Mouse (Mus musculus) B cell, adult 2 months (primary cell): ENCODE measurements around the gene Sap30l.
"Not testable (repeated sequence)": the region's sequence is repeated elsewhere in the genome, so short reads cannot be mapped to it uniquely, and the experiment has no call there.

Source experiments
- DNase-seq, 2 experiments: peaks; one replicate each; pipeline ENCODE4 v3.0.0; 2022

The Sap30l gene

DNA sequence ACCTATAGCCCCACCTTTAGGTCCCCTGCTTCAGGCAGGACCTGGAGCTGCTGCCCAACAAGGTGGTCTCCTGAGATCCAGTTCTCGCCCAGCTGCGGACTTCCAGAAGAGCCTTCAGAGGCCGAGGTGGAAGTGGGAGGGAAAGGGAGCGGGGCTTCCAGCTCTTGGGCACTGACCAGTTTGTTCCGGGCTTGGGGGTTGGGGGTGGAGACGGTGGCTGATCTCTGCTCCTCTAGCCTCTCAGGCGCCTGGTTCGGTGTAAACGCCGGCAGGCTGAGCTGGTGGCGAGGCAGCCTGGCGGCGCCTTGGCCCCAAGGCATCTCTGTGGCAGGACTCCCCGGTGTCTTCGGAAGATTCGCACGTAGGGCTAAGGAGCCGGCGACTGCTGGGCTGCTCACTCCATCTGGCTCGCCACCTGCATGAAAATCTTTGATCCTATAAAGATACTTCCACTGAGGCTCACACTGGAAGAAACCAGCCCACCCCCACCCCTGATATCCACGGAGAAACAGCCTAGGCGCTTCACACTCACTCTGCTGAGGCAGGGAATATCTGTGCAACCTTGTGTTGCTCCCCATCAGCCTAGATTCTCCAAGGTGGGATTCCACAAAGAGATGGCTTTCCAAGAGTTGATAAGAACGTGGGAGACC, 31.2 kb downstream of the Sap30l start, which contains the start of gene Hand1:
Gene Hand1, minus strand, starts transcription at position 267 of the 650 bp plus-strand sequence.
- no peak for DNase-seq

GRCm38 (mm10) chr11:57833296-57833977, 32.0 kb downstream of the Sap30l start:
- no peak for DNase-seq

GRCm38 (mm10) chr11:57834031-57834430, 32.6 kb downstream of the Sap30l start:
- no peak for DNase-seq

GRCm38 (mm10) chr11:57835331-57835730, 33.9 kb downstream of the Sap30l start:
- no peak for DNase-seq

- no peak for DNase-seq
Measured at GRCm38 (mm10) chr11:57835931-57836330, 34.5 kb downstream of the Sap30l start.

GRCm38 (mm10) chr11:57836401-57836800, 35.0 kb downstream of the Sap30l start:
- DNase-seq, result no peak

- DNase-seq, result no peak
Measured at GRCm38 (mm10) chr11:57836872-57837680, 35.6 kb downstream of the Sap30l start.

- DNase-seq, result no peak
Measured at GRCm38 (mm10) chr11:57837861-57838680, 36.6 kb downstream of the Sap30l start.

- no peak for DNase-seq
Measured at GRCm38 (mm10) chr11:57840986-57841385, 39.5 kb downstream of the Sap30l start.

DNA sequence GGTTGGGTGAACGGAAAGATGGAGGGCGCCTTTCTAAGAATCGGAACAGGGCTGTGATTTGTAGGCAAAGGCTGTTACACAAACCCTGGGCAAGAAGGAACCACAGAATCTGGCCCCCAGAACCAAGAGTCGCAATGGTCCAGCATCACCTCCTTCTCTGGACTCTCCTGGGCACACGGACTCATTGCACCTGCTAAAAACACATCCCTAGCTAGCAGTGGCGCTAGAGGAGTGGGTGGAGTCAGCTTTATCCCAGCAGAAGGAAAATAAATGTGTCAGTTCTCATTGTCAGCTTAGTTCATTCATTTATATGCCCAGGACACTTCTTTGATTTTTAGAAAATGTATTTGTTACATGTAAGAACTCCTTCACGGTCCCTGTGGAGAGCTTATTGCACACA, 40.0 kb downstream of the Sap30l start:
- DNase-seq, result no peak

GRCm38 (mm10) chr11:57846421-57847363, 45.3 kb downstream of the Sap30l start:
- not testable (repeated sequence) for DNase-seq

DNA sequence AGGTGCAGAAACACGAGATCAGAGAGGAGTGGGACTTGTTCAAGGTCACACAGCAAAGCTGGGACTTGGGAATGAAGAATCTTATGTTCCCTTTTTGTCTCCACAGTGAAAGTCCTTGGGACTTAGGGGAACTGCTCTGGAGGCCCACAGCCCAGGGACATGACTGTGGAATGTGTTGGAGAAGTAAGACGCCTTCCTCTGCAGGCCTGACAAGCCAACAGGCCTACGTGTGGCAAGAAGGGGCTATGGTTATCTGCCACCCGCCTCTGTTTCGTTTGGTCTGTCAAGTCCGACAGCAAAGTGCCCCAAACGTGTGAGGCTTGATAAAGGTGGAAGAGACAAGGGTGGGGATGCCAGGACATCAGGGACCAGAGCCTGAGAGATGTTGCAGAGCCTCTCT, 46.0 kb downstream of the Sap30l start:
- DNase-seq, result no peak

DNA sequence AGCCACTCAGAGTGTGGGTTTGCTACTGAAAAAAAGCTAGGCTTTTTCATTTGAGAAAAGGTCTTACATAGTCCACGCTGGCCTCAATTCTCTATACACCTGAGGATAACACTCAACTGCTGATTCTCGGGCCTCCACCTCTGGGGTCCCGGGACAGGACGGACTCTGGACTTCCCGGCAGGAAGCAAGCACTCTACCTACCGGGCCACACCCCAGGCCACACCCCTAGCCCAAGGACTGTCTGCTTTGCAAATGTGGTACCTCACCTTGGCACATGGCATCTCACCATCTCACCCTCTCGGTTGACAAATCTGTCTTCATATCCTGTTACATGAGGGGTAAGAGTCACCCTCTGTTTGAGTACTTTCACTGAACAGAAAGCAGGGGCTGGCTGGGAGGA, 48.9 kb downstream of the Sap30l start:
- DNase-seq, result no peak

DNA sequence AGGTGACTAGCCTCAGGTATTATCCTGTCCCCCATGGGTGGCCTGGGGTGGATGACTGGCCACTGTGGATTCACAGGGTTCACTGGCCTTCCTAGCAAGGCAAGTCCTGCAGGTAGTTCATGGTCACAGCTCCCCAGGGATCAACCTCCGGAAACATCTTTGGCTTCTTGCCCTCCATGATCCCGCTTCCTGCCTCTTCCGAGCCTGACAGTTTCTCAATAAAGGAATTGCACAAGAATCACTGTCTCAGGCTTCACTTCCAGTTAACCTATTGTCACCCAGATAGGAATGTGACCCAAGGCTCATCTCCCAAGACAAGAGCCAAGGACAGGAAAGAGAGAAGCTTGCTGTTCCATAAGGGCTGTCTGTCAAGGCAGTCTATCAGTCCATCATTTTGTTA, 49.5 kb downstream of the Sap30l start:
- no peak for DNase-seq

DNA sequence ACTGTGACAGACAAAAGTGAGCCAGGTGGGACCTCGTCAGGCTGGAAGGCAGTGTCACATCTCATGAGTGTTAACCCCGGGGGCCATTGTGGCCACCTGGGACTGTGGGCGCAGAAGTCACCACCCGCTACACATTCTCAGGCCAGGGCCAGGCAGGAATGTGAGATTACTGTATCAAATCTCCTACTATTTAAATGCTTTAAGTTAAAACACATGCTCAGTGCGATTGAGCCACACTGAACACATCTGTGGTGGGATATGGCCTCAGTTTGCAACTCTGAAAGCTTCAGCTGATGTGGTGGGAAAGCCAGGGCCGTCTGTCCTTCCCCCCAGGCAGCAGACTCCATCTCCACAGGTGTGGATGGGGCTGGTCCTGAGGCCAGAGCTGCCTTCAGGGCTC, 52.1 kb downstream of the Sap30l start:
- no peak for DNase-seq

GRCm38 (mm10) chr11:57857709-57858108, 56.3 kb downstream of the Sap30l start:
- DNase-seq, result no peak
